Mouse (Mus musculus) bone marrow macrophage, adult 2 months (primary cell): ENCODE data around the gene Gc.

Experiments used
- CTCF ChIP-seq: IDR thresholded peaks from 2 replicates; pipeline ENCODE4 v1.5.1; 2012; ENCODE audit warnings: low read depth, mild to moderate bottlenecking, low read length, moderate library complexity
- POLR2A ChIP-seq: IDR thresholded peaks from 2 replicates; pipeline ENCODE4 v1.6.1; 2012; ENCODE audit warnings: mild to moderate bottlenecking, low read depth, low read length, borderline replicate concordance

DNA sequence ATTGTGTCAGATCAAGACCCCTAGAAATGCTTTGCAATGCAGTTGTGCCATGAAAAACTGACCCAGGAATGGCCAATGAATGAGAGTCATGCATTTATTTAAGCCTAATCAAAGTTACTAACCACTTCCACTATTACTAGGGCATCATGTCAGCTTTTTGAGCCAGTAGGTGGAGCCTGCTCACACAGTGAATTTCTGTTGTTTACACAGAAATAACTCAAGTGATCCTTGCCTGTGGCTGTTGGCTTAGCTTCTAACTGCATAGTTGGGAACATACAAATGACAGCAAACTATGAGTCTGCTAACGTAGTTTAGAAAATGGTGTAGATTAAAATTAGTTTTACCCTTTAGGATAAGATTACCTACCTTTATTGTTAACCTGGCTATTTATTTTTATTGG, 52.6 kb downstream of the Gc start:
- TF ChIP-seq CTCF = no peak
- no peak for TF ChIP-seq POLR2A
